Mouse (Mus musculus): Measurements from ENCODE around the gene Trim15.

Gene Trim15

GRCm38 (mm10) chr17:36830470-36830869 lies 36.5 kb downstream of the Trim15 start:
- DNase-seq (ENCODE audit: low read depth, low spot score) = no peak

- no peak for DNase-seq (ENCODE audit: low read depth, low spot score)
These were observed 38.5 kb downstream of the Trim15 start for GRCm38 (mm10) chr17:36828488-36828887.

- peak; percentile 83 for DNase-seq (ENCODE audit: low read depth, low spot score)
These were observed 41.0 kb downstream of the Trim15 start for GRCm38 (mm10) chr17:36826002-36826401.

- DNase-seq (ENCODE audit: low read depth, low spot score) = peak; percentile 70
These were observed 41.5 kb downstream of the Trim15 start for GRCm38 (mm10) chr17:36825525-36825924.

GRCm38 (mm10) chr17:36824005-36824404 lies 43.0 kb downstream of the Trim15 start:
- peak; percentile 60 for DNase-seq (ENCODE audit: low read depth, low spot score)

GRCm38 (mm10) chr17:36811871-36812270 lies 55.1 kb downstream of the Trim15 start, which contains the start of gene H2-M10.6:
TSS of gene H2-M10.6 (plus strand) at chr17:36812171.
- no peak for DNase-seq (ENCODE audit: low read depth, low spot score)
